Mouse (Mus musculus) telencephalon, adult 2 months (tissue): ENCODE data around the gene Evi5.
"Not testable (repeated sequence)": the region's sequence is repeated elsewhere in the genome, so short reads cannot be mapped to it uniquely, and the experiment has no call there.

ENCODE experiments used
- DNase-seq: peaks from one replicate; pipeline ENCODE4 v3.0.0-alpha.2; 2011; ENCODE audit warnings: low read depth, low spot score

Gene Evi5

GRCm38 (mm10) chr5:107874561-107875260, at the start of gene Evi5:
Gene Evi5, minus strand, starts transcription at chr5:107875107.
- DNase-seq: peak; percentile 38

GRCm38 (mm10) chr5:107924564-107924963, 49.7 kb upstream of the Evi5 start:
- DNase-seq: no peak

- DNase-seq: no peak
These were observed 47.9 kb upstream of the Evi5 start for GRCm38 (mm10) chr5:107922836-107923235.

GRCm38 (mm10) chr5:107921400-107922252, 46.7 kb upstream of the Evi5 start:
- peak; percentile 76 for DNase-seq

GRCm38 (mm10) chr5:107915280-107915679, 40.4 kb upstream of the Evi5 start:
- DNase-seq: no peak

GRCm38 (mm10) chr5:107911012-107911411, 36.1 kb upstream of the Evi5 start:
- DNase-seq: no peak

- DNase-seq: no peak
These were observed 35.2 kb upstream of the Evi5 start for GRCm38 (mm10) chr5:107910084-107910616.

- no peak for DNase-seq
These were observed 34.8 kb upstream of the Evi5 start for GRCm38 (mm10) chr5:107909668-107910067.

GRCm38 (mm10) chr5:107908514-107909110, 33.7 kb upstream of the Evi5 start:
- no peak for DNase-seq

- no peak for DNase-seq
These were observed 29.4 kb upstream of the Evi5 start for GRCm38 (mm10) chr5:107904325-107904724.

- DNase-seq: no peak
These were observed 26.2 kb upstream of the Evi5 start for GRCm38 (mm10) chr5:107901014-107901615.

GRCm38 (mm10) chr5:107900206-107901013, 25.5 kb upstream of the Evi5 start, which contains the start of gene Rpl5:
Gene Rpl5, plus strand, starts transcription at chr5:107900502.
- peak; percentile 93 for DNase-seq

GRCm38 (mm10) chr5:107896265-107896664, 21.4 kb upstream of the Evi5 start:
- peak; percentile 64 for DNase-seq

- no peak for DNase-seq
These were observed 19.8 kb upstream of the Evi5 start for GRCm38 (mm10) chr5:107894676-107895075.

- not testable (repeated sequence) for DNase-seq
These were observed 16.6 kb upstream of the Evi5 start for GRCm38 (mm10) chr5:107891515-107891914.

- DNase-seq: no peak
These were observed 15.3 kb upstream of the Evi5 start for GRCm38 (mm10) chr5:107889994-107890888.

GRCm38 (mm10) chr5:107880710-107881109, 5.8 kb upstream of the Evi5 start:
- no peak for DNase-seq

GRCm38 (mm10) chr5:107877053-107877452, 2.1 kb upstream of the Evi5 start:
- no peak for DNase-seq

- DNase-seq: no peak
These were observed 329 bp upstream of the Evi5 start for GRCm38 (mm10) chr5:107875261-107875611.

- peak; percentile 34 for DNase-seq
These were observed 1.0 kb downstream of the Evi5 start for GRCm38 (mm10) chr5:107873886-107874302.
